Mouse (Mus musculus): Measurements from ENCODE around the gene Gm28048. TPM values are rescaled to one million over a fixed set of nuclear protein-coding genes. Genes with fewer than 3 reads are reported as not detected.

Gm28048 gene
- polyA plus RNA-seq, 1 experiment: 21.9 TPM

- Histone ChIP-seq H3K4me1 (ENCODE audit: control insufficient read depth, insufficient read depth, low read length) (no peaks in the 10 kb centered on the region), H3K27ac (ENCODE audit: control insufficient read depth, insufficient read depth, low read depth, low read length, poor library complexity) (no peak overlapping the region), H3K4me3 (replicated peaks; ENCODE audit: control insufficient read depth, low read depth, low read length) (no peak overlapping the region)
- TF ChIP-seq POLR2A (IDR thresholded peaks at IDR 0.05; ENCODE audit: borderline replicate concordance, control insufficient read depth, low read depth, low read length) (no peak), CTCF (IDR thresholded peaks at IDR 0.05; ENCODE audit: control insufficient read depth, insufficient read depth, low read length) (no peak)
- 44% methylated on average over 1 of the region's 1 CpGs for WGBS
Observed at GRCm38 (mm10) chr11:22998308-22998707, 16.4 kb upstream of the Gm28048 start.

- 91% methylated on average over 4 of the region's 4 CpGs for WGBS
- no peak overlapping the region for H3K4me3 ChIP-seq (replicated peaks; ENCODE audit: control insufficient read depth, low read depth, low read length)
- TF ChIP-seq POLR2A (IDR thresholded peaks at IDR 0.05; ENCODE audit: borderline replicate concordance, control insufficient read depth, low read depth, low read length) (no peak), CTCF (IDR thresholded peaks at IDR 0.05; ENCODE audit: control insufficient read depth, insufficient read depth, low read length) (no peak)
Observed at GRCm38 (mm10) chr11:22995461-22995860, 13.6 kb upstream of the Gm28048 start.

GRCm38 (mm10) chr11:22994271-22994670 lies 12.4 kb upstream of the Gm28048 start:
- peaks cover 1% of the 10 kb centered on the region; the same call in 1 of the 2 replicates for H3K4me1 ChIP-seq (ENCODE audit: control insufficient read depth, insufficient read depth, low read length)
- H3K27ac ChIP-seq (ENCODE audit: control insufficient read depth, insufficient read depth, low read depth, low read length, poor library complexity): no peak overlapping the region
- TF ChIP-seq POLR2A (IDR thresholded peaks at IDR 0.05; ENCODE audit: borderline replicate concordance, control insufficient read depth, low read depth, low read length) (no peak), CTCF (IDR thresholded peaks at IDR 0.05; ENCODE audit: control insufficient read depth, insufficient read depth, low read length) (no peak)
- 85% methylated on average over 2 of the region's 2 CpGs for WGBS
- no peak overlapping the region for H3K4me3 ChIP-seq (replicated peaks; ENCODE audit: control insufficient read depth, low read depth, low read length)

More at GRCm38 (mm10) chr11:22995461-22995860, 13.6 kb upstream of the Gm28048 start:
- H3K4me1 ChIP-seq (ENCODE audit: control insufficient read depth, insufficient read depth, low read length): peaks cover 1% of the 10 kb centered on the region; the same call in 1 of the 2 replicates
- H3K27ac ChIP-seq (ENCODE audit: control insufficient read depth, insufficient read depth, low read depth, low read length, poor library complexity): no peak overlapping the region

GRCm38 (mm10) chr11:22991218-22991835 lies 9.4 kb upstream of the Gm28048 start:
- H3K27ac ChIP-seq (ENCODE audit: control insufficient read depth, insufficient read depth, low read depth, low read length, poor library complexity): no peak overlapping the region
- TF ChIP-seq CTCF (IDR thresholded peaks at IDR 0.05; ENCODE audit: control insufficient read depth, insufficient read depth, low read length) (no peak), POLR2A (IDR thresholded peaks at IDR 0.05; ENCODE audit: borderline replicate concordance, control insufficient read depth, low read depth, low read length) (no peak)
- H3K4me1 ChIP-seq (ENCODE audit: control insufficient read depth, insufficient read depth, low read length): peaks cover 1% of the 10 kb centered on the region; the same call in 1 of the 2 replicates
- WGBS: 9% methylated on average over 14 of the region's 14 CpGs
- peak overlapping the region; percentile 70 for H3K4me3 ChIP-seq (replicated peaks; ENCODE audit: control insufficient read depth, low read depth, low read length)

GRCm38 (mm10) chr11:22990393-22991126 lies 8.7 kb upstream of the Gm28048 start, which contains the start of gene Cct4:
Gene Cct4, plus strand, starts transcription at chr11:22990519.
- TF ChIP-seq POLR2A (IDR thresholded peaks at IDR 0.05; ENCODE audit: borderline replicate concordance, control insufficient read depth, low read depth, low read length): peak; percentile 80; the same call in 1 of the 2 replicates
- no peak; the same call in 1 of the 2 replicates for TF ChIP-seq CTCF (IDR thresholded peaks at IDR 0.05; ENCODE audit: control insufficient read depth, insufficient read depth, low read length)
- peak within 1 kb of the TSS; percentile 66 for H3K27ac ChIP-seq (ENCODE audit: control insufficient read depth, insufficient read depth, low read depth, low read length, poor library complexity)
- under 1% methylated on average over 66 of the region's 66 CpGs for WGBS
- H3K4me3 ChIP-seq (replicated peaks; ENCODE audit: control insufficient read depth, low read depth, low read length): peak within 1 kb of the TSS; percentile 70
- peaks cover 1% of the 10 kb centered on the region; the same call in 1 of the 2 replicates for H3K4me1 ChIP-seq (ENCODE audit: control insufficient read depth, insufficient read depth, low read length)

GRCm38 (mm10) chr11:22989786-22990185 lies 7.9 kb upstream of the Gm28048 start:
- peak overlapping the region; percentile 66 for H3K4me3 ChIP-seq (replicated peaks; ENCODE audit: control insufficient read depth, low read depth, low read length)
- no peak overlapping the region for H3K27ac ChIP-seq (ENCODE audit: control insufficient read depth, insufficient read depth, low read depth, low read length, poor library complexity)
- peaks cover 1% of the 10 kb centered on the region; the same call in 1 of the 2 replicates for H3K4me1 ChIP-seq (ENCODE audit: control insufficient read depth, insufficient read depth, low read length)
- WGBS: 53% methylated on average over 1 of the region's 1 CpGs
- TF ChIP-seq POLR2A (IDR thresholded peaks at IDR 0.05; ENCODE audit: borderline replicate concordance, control insufficient read depth, low read depth, low read length) (no peak), CTCF (IDR thresholded peaks at IDR 0.05; ENCODE audit: control insufficient read depth, insufficient read depth, low read length) (no peak)

GRCm38 (mm10) chr11:22987357-22987756 lies 5.5 kb upstream of the Gm28048 start:
- 38% methylated on average over 2 of the region's 2 CpGs for WGBS
- peaks cover 1% of the 10 kb centered on the region; the same call in 1 of the 2 replicates for H3K4me1 ChIP-seq (ENCODE audit: control insufficient read depth, insufficient read depth, low read length)
- H3K4me3 ChIP-seq (replicated peaks; ENCODE audit: control insufficient read depth, low read depth, low read length): no peak overlapping the region
- TF ChIP-seq CTCF (IDR thresholded peaks at IDR 0.05; ENCODE audit: control insufficient read depth, insufficient read depth, low read length): peak; percentile 64
- no peak for TF ChIP-seq POLR2A (IDR thresholded peaks at IDR 0.05; ENCODE audit: borderline replicate concordance, control insufficient read depth, low read depth, low read length)
- no peak overlapping the region for H3K27ac ChIP-seq (ENCODE audit: control insufficient read depth, insufficient read depth, low read depth, low read length, poor library complexity)

- peaks cover 1% of the 10 kb centered on the region for H3K4me1 ChIP-seq (ENCODE audit: control insufficient read depth, insufficient read depth, low read length)
- TF ChIP-seq POLR2A (IDR thresholded peaks at IDR 0.05; ENCODE audit: borderline replicate concordance, control insufficient read depth, low read depth, low read length) (no peak), CTCF (IDR thresholded peaks at IDR 0.05; ENCODE audit: control insufficient read depth, insufficient read depth, low read length) (no peak)
- WGBS: 85% methylated on average over 3 of the region's 3 CpGs
Observed at GRCm38 (mm10) chr11:22985510-22985909, 3.6 kb upstream of the Gm28048 start.

More at GRCm38 (mm10) chr11:22985510-22985909, 3.6 kb upstream of the Gm28048 start:
- Histone ChIP-seq H3K27ac (ENCODE audit: control insufficient read depth, insufficient read depth, low read depth, low read length, poor library complexity) (no peak overlapping the region), H3K4me3 (replicated peaks; ENCODE audit: control insufficient read depth, low read depth, low read length) (no peak overlapping the region)
